Comparison of ENCODE assay signal across 25 mouse cellular contexts in genomic region chr13:4939849-4940248, GRCm38 (mm10).
DNase-seq lines count a peak whose midpoint lies in the region; ATAC-seq and TF ChIP-seq lines count a peak whose summit lies in the region.
"Had no signal": no experiment of that assay in that cellular context is flagged by ENCODE, and none has a peak within 500 bp of the region (broad histone marks: within the 10 kb centered on the region; RNA-seq: fewer than 3 reads in every experiment).

No protein-coding gene starts in this region.

- TF ChIP-seq EP300 in lung, postnatal 0 days (IDR thresholded peaks at IDR 0.05), result no peak

- no peaks in the 10 kb centered on the region for H3K9me3 ChIP-seq in lung, postnatal 0 days (ENCODE audit: low read length)
- H3K9me3 ChIP-seq in liver, embryonic 12.5 days (replicated peaks), result no peaks in the 10 kb centered on the region
- H3K9me3 ChIP-seq: embryonic facial prominence, embryonic 13.5 days; embryonic facial prominence, embryonic 15.5 days; forebrain, embryonic 10.5 days; forebrain, embryonic 12.5 days had no signal

- H3K4me2 ChIP-seq in lung, postnatal 0 days (replicated peaks; ENCODE audit: low read depth, low read length), result no peak overlapping the region
- H3K4me2 ChIP-seq in liver, embryonic 12.5 days, result no peak overlapping the region
- H3K4me2 ChIP-seq: embryonic facial prominence, embryonic 13.5 days; embryonic facial prominence, embryonic 15.5 days; forebrain, embryonic 12.5 days had no signal

- H3K27ac ChIP-seq in lung, postnatal 0 days (ENCODE audit: low read length), result no peak overlapping the region
- H3K27ac ChIP-seq in liver, embryonic 12.5 days, result no peak overlapping the region
- H3K27ac ChIP-seq: embryonic facial prominence, embryonic 13.5 days; embryonic facial prominence, embryonic 15.5 days; forebrain, embryonic 10.5 days; forebrain, embryonic 12.5 days had no signal

- peak; percentile 13 for DNase-seq in lung, postnatal 0 days (ENCODE audit: low spot score)
- DNase-seq in lung, postnatal 14 days, result no peak
- DNase-seq in frontal cortex, adult 2 months (ENCODE audit: extremely low spot score in 1 of 2, low spot score in 1 of 2), result no peak
- DNase-seq in gastrocnemius, adult 18-20 months (ENCODE audit: low spot score), result no peak
- DNase-seq: adrenal gland, adult 2 months; adrenal gland, postnatal 10 days; adrenal gland, postnatal 25 days; cerebellum, adult 11 months; cerebellum, adult 18-20 months; cerebellum, adult 8-10 months; cerebellum, adult 9-11 months; cerebellum, postnatal 14 days; cerebellum, postnatal 36 days; embryo, embryonic 11 days had no signal

- no peak overlapping the region for H3K9ac ChIP-seq in lung, postnatal 0 days (replicated peaks; ENCODE audit: low read depth)
- H3K9ac ChIP-seq in liver, embryonic 12.5 days, result no peak overlapping the region
- H3K9ac ChIP-seq: embryonic facial prominence, embryonic 13.5 days; embryonic facial prominence, embryonic 15.5 days; forebrain, embryonic 12.5 days had no signal

- H3K36me3 ChIP-seq in lung, postnatal 0 days (ENCODE audit: insufficient read depth, low read length), result no peaks in the 10 kb centered on the region
- no peaks in the 10 kb centered on the region for H3K36me3 ChIP-seq in liver, embryonic 12.5 days
- H3K36me3 ChIP-seq: embryonic facial prominence, embryonic 13.5 days; embryonic facial prominence, embryonic 15.5 days; forebrain, embryonic 10.5 days; forebrain, embryonic 12.5 days had no signal

- ATAC-seq in lung, postnatal 0 days, result no peak
- ATAC-seq in granulocyte monocyte progenitor cell, adult 5-6 weeks (replicated peaks; ENCODE audit: poor library complexity, severe bottlenecking), result peak; percentile 98
- ATAC-seq in megakaryocyte, adult 5-6 weeks (ENCODE audit: poor library complexity, severe bottlenecking), result peak; percentile 93
- ATAC-seq in monocyte, adult 5-6 weeks (replicated peaks; ENCODE audit: insufficient number of reproducible peaks, low FRiP score, low TSS enrichment, poor library complexity, severe bottlenecking), result 0 out of 2 replicates have a peak, but pooled peaks have one; percentile 40
- no peak for ATAC-seq in liver, embryonic 12.5 days
- ATAC-seq: forebrain, embryonic 14.5 days; forebrain, embryonic 16.5 days had no signal

- H3K4me3 ChIP-seq in lung, postnatal 0 days (ENCODE audit: low read depth, low read length), result no peak overlapping the region
- H3K4me3 ChIP-seq in liver, embryonic 12.5 days, result no peak overlapping the region
- H3K4me3 ChIP-seq: embryonic facial prominence, embryonic 13.5 days; embryonic facial prominence, embryonic 15.5 days; erythroblast, embryonic 14.5 days; forebrain, embryonic 10.5 days; forebrain, embryonic 12.5 days had no signal

- no peaks in the 10 kb centered on the region for H3K4me1 ChIP-seq in lung, postnatal 0 days (ENCODE audit: insufficient read depth, low read depth, low read length)
- H3K4me1 ChIP-seq in liver, embryonic 12.5 days, result no peaks in the 10 kb centered on the region
- H3K4me1 ChIP-seq: embryonic facial prominence, embryonic 13.5 days; embryonic facial prominence, embryonic 15.5 days; forebrain, embryonic 10.5 days; forebrain, embryonic 12.5 days had no signal

- H3K27me3 ChIP-seq in lung, postnatal 0 days (replicated peaks; ENCODE audit: insufficient read depth, low read length), result no peaks in the 10 kb centered on the region
- no peaks in the 10 kb centered on the region for H3K27me3 ChIP-seq in liver, embryonic 12.5 days (replicated peaks)
- H3K27me3 ChIP-seq: embryonic facial prominence, embryonic 13.5 days; embryonic facial prominence, embryonic 15.5 days; forebrain, embryonic 12.5 days had no signal

- TF ChIP-seq CTCF in lung, postnatal 0 days (IDR thresholded peaks at IDR 0.05), result no peak

Comparison
In these comparisons a context has a peak if more than half of its experiments do, and no peak if none do; other contexts are left out.
1. ATAC-seq: peak in granulocyte monocyte progenitor cell, adult 5-6 weeks (single experiment), megakaryocyte, adult 5-6 weeks (single experiment) and monocyte, adult 5-6 weeks (single experiment); none in lung, postnatal 0 days (single experiment) and liver, embryonic 12.5 days (single experiment).